Mouse (Mus musculus) lung, adult 18-20 months (tissue): ENCODE measurements at regions not wholly inside any gene's neighbourhood (a gene's known extent, or its start where the extent isn't known, plus 50 kb on each side); places are given as distances from the start of the nearest gene placed in this dataset.

Experiments
- DNase-seq, 2 experiments: peaks; one replicate each; pipeline ENCODE4 v3.0.0; 2022; ENCODE audit warnings: mixed read lengths in 2 of 2

DNA sequence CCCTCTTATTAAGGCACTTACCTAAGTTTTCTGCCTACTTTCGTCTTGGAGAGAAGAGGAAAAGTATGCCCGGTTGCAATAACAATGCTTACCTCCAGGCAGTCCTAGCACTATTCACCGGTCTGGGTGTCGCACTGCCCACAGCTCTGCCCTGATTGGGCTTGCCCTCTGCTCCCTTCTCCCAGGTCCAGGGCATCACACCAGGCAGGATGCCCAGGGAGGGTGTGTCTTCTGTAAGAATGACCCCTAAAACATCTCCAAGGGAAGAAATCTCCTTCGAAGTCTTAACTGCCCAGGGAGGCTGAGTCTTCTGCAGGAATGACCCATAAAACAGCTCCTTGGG is 49.9 kb upstream of the Cdh5 start:
- DNase-seq = no peak
